ENCODE assay signal across 27 mouse cellular contexts in the genomic region with DNA sequence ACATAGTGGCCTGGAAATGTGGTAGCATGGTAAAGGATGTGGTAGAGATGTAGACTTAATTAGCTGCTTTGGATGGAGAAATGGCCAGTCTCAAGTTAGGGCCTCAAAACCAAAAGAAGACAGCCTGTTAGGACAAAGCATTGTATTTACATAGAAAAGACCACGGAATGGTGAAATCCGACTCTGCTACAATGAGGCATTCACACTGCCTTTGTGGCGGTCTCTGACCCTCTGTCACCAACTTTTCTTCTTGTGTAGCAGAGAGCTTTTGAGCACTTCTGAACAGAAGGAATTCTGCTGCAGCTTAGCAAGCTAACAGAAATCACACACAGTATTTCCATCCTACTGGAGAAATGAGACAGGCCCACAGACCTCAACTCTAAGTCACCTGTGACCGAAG.
DNase-seq lines count a peak whose midpoint lies in the region; ATAC-seq lines count a peak whose summit lies in the region.
"Had no signal": no experiment of that assay in that cellular context is flagged by ENCODE, and none has a peak within 500 bp of the region (broad histone marks: within the 10 kb centered on the region; RNA-seq: fewer than 3 reads in every experiment).

No protein-coding gene starts in this region.

- peak overlapping the region; percentile 50; the same call in 1 of the 2 replicates for H3K4me2 ChIP-seq in heart, embryonic 14.5 days (ENCODE audit: low read length)
- no peak overlapping the region for H3K4me2 ChIP-seq in heart, embryonic 11.5 days
- no peak overlapping the region for H3K4me2 ChIP-seq in midbrain, embryonic 16.5 days (ENCODE audit: low read length)
- H3K4me2 ChIP-seq: hindbrain, embryonic 14.5 days; liver, embryonic 13.5 days had no signal

- H3K4me3 ChIP-seq in heart, embryonic 14.5 days (ENCODE audit: control insufficient read depth in 1 of 2, insufficient read depth in 1 of 2, low read depth in 1 of 2, low read length in 2 of 2) = no peak overlapping the region
- H3K4me3 ChIP-seq in heart, embryonic 11.5 days (ENCODE audit: low read depth, low read length) = no peak overlapping the region
- H3K4me3 ChIP-seq in midbrain, embryonic 10.5 days = no peak overlapping the region
- H3K4me3 ChIP-seq in midbrain, embryonic 16.5 days (ENCODE audit: low read depth, low read length) = no peak overlapping the region
- H3K4me3 ChIP-seq: layer of hippocampus, adult 2 months; liver, embryonic 13.5 days; stomach, embryonic 15.5 days had no signal

- ATAC-seq in heart, embryonic 14.5 days (ENCODE audit: insufficient number of reproducible peaks, insufficient read depth, low FRiP score, low read depth) = no peak
- ATAC-seq in heart, embryonic 11.5 days (replicated peaks; ENCODE audit: insufficient number of reproducible peaks, low FRiP score, low TSS enrichment) = no peak
- ATAC-seq in midbrain, embryonic 16.5 days = no peak
- ATAC-seq: forebrain, postnatal 0 days had no signal

- peaks cover 0 to 3% of the 10 kb centered on the region in 2 experiments; a peak in 2 of 4 replicates for H3K4me1 ChIP-seq in heart, embryonic 14.5 days (ENCODE audit: control insufficient read depth in 2 of 2, insufficient read depth in 2 of 2, low read length in 2 of 2)
- 0 out of 2 replicates have a peak, but pooled peaks cover 3% of the 10 kb centered on the region for H3K4me1 ChIP-seq in heart, embryonic 11.5 days (ENCODE audit: control insufficient read depth, insufficient read depth, low read length)
- peaks cover 16% of the 10 kb centered on the region for H3K4me1 ChIP-seq in midbrain, embryonic 10.5 days
- no peaks in the 10 kb centered on the region; the same call in 1 of the 2 replicates for H3K4me1 ChIP-seq in midbrain, embryonic 16.5 days (ENCODE audit: control insufficient read depth, insufficient read depth, low read length)
- H3K4me1 ChIP-seq: liver, embryonic 13.5 days; stomach, embryonic 15.5 days had no signal

- H3K27me3 ChIP-seq in heart, embryonic 14.5 days (ENCODE audit: control insufficient read depth, insufficient read depth, low read length) = no peaks in the 10 kb centered on the region
- H3K27me3 ChIP-seq in heart, embryonic 11.5 days (ENCODE audit: control insufficient read depth, insufficient read depth, low read length) = no peaks in the 10 kb centered on the region
- no peaks in the 10 kb centered on the region for H3K27me3 ChIP-seq in midbrain, embryonic 10.5 days (ENCODE audit: low read depth, poor library complexity, severe bottlenecking)
- no peaks in the 10 kb centered on the region for H3K27me3 ChIP-seq in midbrain, embryonic 16.5 days (ENCODE audit: control insufficient read depth, insufficient read depth, low read depth, low read length)
- H3K27me3 ChIP-seq: heart, embryonic 15.5 days; liver, embryonic 13.5 days; stomach, embryonic 15.5 days had no signal

- 66% methylated on average over 4 of the region's 4 CpGs for WGBS in heart, embryonic 14.5 days
- 45% methylated on average over 4 of the region's 4 CpGs for WGBS in heart, embryonic 11.5 days (ENCODE audit: insufficient replicate concordance)
- 31% methylated on average over 4 of the region's 4 CpGs for WGBS in midbrain, embryonic 10.5 days
- 33% methylated on average over 4 of the region's 4 CpGs for WGBS in midbrain, embryonic 16.5 days

- H3K9me3 ChIP-seq in heart, embryonic 14.5 days (ENCODE audit: control insufficient read depth, low read length) = no peaks in the 10 kb centered on the region
- no peaks in the 10 kb centered on the region for H3K9me3 ChIP-seq in heart, embryonic 11.5 days (replicated peaks; ENCODE audit: control insufficient read depth, low read length)
- no peaks in the 10 kb centered on the region for H3K9me3 ChIP-seq in midbrain, embryonic 10.5 days (replicated peaks)
- H3K9me3 ChIP-seq in midbrain, embryonic 16.5 days (replicated peaks; ENCODE audit: control insufficient read depth, low read length, poor library complexity, severe bottlenecking) = no peaks in the 10 kb centered on the region
- H3K9me3 ChIP-seq: heart, embryonic 15.5 days; liver, embryonic 13.5 days; stomach, embryonic 15.5 days had no signal

- H3K9ac ChIP-seq in heart, embryonic 14.5 days (ENCODE audit: low read length) = no peak overlapping the region
- no peak overlapping the region for H3K9ac ChIP-seq in heart, embryonic 11.5 days (ENCODE audit: low read depth, low read length)
- H3K9ac ChIP-seq in midbrain, embryonic 16.5 days (ENCODE audit: low read depth, low read length) = no peak overlapping the region
- H3K9ac ChIP-seq: forebrain, postnatal 0 days; heart, embryonic 15.5 days; hindbrain, embryonic 14.5 days; liver, embryonic 13.5 days; stomach, embryonic 15.5 days had no signal

- H3K27ac ChIP-seq in heart, embryonic 14.5 days (replicated peaks in 1 of 2; ENCODE audit: control insufficient read depth in 1 of 2, insufficient read depth in 1 of 2, low read depth in 2 of 2, low read length in 2 of 2) = no peak overlapping the region
- H3K27ac ChIP-seq in heart, embryonic 11.5 days (ENCODE audit: low read depth, low read length) = no peak overlapping the region
- H3K27ac ChIP-seq in midbrain, embryonic 10.5 days (replicated peaks) = peak overlapping the region; percentile 68
- H3K27ac ChIP-seq in midbrain, embryonic 16.5 days (ENCODE audit: low read length) = no peak overlapping the region
- H3K27ac ChIP-seq: heart, embryonic 15.5 days; hindbrain, embryonic 14.5 days; layer of hippocampus, adult 2 months; liver, embryonic 13.5 days; macrophage; stomach, embryonic 15.5 days had no signal

- H3K36me3 ChIP-seq in heart, embryonic 14.5 days (ENCODE audit: control insufficient read depth, insufficient read depth, low read length) = no peaks in the 10 kb centered on the region
- H3K36me3 ChIP-seq in heart, embryonic 11.5 days (ENCODE audit: control insufficient read depth, insufficient read depth, low read length) = no peaks in the 10 kb centered on the region
- no peaks in the 10 kb centered on the region for H3K36me3 ChIP-seq in midbrain, embryonic 10.5 days
- H3K36me3 ChIP-seq in midbrain, embryonic 16.5 days (ENCODE audit: control insufficient read depth, insufficient read depth, low read length) = no peaks in the 10 kb centered on the region
- H3K36me3 ChIP-seq: heart, embryonic 15.5 days; liver, embryonic 13.5 days; stomach, embryonic 15.5 days had no signal

- peak; percentile 18 for DNase-seq in midbrain, embryonic 10.5 days (ENCODE audit: low spot score)
- DNase-seq in ZHBTc4 (ENCODE audit: low read depth, low spot score) = peak; percentile 18
- peak; percentile 35 for DNase-seq in embryo, embryonic 11 days
- no peak for DNase-seq in thymus, postnatal 4 days
- no peak for DNase-seq in right cerebral cortex, adult 18-20 months
- DNase-seq: adrenal gland, postnatal 14 days; B cell, adult 2 months; cerebellum, adult 11 months; cerebellum, adult 9-10 months; cerebellum, postnatal 36 days; forebrain, postnatal 0 days; heart, postnatal 36 days; kidney, adult 18-20 months; kidney, postnatal 36 days; left cerebral cortex, postnatal 4 days; liver, embryonic 13.5 days; lung, adult 2 months; lung, postnatal 10 days; right cerebral cortex, postnatal 25 days had no signal

Comparison
In these comparisons a context has a peak if more than half of its experiments do, and no peak if none do; other contexts are left out.
1. DNase-seq: peak in midbrain, embryonic 10.5 days (single experiment), ZHBTc4 (single experiment) and embryo, embryonic 11 days (single experiment); none in thymus, postnatal 4 days (single experiment) and right cerebral cortex, adult 18-20 months (single experiment).